Comparison of ENCODE assay signal across 19 mouse cellular contexts in the genomic region with DNA sequence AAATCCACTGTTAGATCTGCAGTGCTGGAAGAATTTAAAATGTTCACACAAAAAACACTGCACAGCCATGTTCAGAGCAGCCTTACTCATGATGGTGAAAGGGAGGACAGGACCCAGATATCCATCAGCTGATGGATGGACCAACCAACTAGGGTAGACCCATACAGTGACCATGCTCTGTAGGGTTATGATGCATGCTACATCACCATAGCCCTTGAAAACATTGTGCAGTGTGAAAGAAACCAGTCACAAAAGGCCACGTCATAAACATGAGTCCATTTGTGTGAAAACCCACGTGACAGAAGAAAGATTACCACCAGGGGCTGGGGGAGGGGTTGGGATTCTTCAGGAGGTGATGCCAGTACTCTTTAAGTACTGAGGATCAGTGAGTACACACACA. TPM values are rescaled to one million over a fixed set of nuclear protein-coding genes. Genes with fewer than 3 reads are reported as not detected.
"Had no signal": no experiment of that assay in that cellular context is flagged by ENCODE, and none has a peak within 500 bp of the region (broad histone marks: within the 10 kb centered on the region; RNA-seq: fewer than 3 reads in every experiment).

No protein-coding gene starts in this region.

RNA-seq across cellular contexts. Expression of gene Gm7697, which starts 28.5 kb away (rescaled TPM):
- polyA plus RNA-seq: cerebellum, adult 2 months; embryonic facial prominence, embryonic 10.5 days; embryonic facial prominence, embryonic 11.5 days; embryonic facial prominence, embryonic 12.5 days; embryonic facial prominence, embryonic 13.5 days; embryonic facial prominence, embryonic 14.5 days; embryonic facial prominence, embryonic 15.5 days; erythroblast, embryonic 14.5 days; forebrain, embryonic 10.5 days; forebrain, embryonic 11.5 days; forebrain, embryonic 12.5 days; forebrain, embryonic 13.5 days; forebrain, embryonic 14.5 days; forebrain, embryonic 15.5 days; forebrain, embryonic 16.5 days; forebrain, postnatal 0 days; frontal cortex, adult 2 months; gonadal fat pad, adult 2 months; heart, adult 2 months had no signal
